Mouse (Mus musculus) kidney, adult 10 weeks (tissue): ENCODE results near the gene Gtpbp1. TPM values are rescaled to one million over a fixed set of nuclear protein-coding genes. Genes with fewer than 3 reads are reported as not detected.

Experiments used
- polyA plus RNA-seq: library from polyadenylated mRNA; stranded (reverse); fragments of 350-450 nt; fragmentation: Illumina TruSeq; extraction: RNeasy Lipid Tissue Mini Kit (QIAGEN cat#74804); gene quantifications from one replicate; pipeline ENCODE4 v1.2.3, GENCODE M21; 2014; ENCODE audit warnings: low read depth, low replicate concordance

The Gtpbp1 gene
- polyA plus RNA-seq: 0.73 TPM

GRCm38 (mm10) chr15:79690426-79691022 lies at the start of gene Gtpbp1:
Gtpbp1 (plus strand) TSS chr15:79690845.

GRCm38 (mm10) chr15:79658531-79659375 lies 31.9 kb upstream of the Gtpbp1 start, which contains the start of the genes Fam227a and Cby1:
Fam227a (minus strand) TSS chr15:79658956.
Cby1 (plus strand) TSS chr15:79659199.

DNA sequence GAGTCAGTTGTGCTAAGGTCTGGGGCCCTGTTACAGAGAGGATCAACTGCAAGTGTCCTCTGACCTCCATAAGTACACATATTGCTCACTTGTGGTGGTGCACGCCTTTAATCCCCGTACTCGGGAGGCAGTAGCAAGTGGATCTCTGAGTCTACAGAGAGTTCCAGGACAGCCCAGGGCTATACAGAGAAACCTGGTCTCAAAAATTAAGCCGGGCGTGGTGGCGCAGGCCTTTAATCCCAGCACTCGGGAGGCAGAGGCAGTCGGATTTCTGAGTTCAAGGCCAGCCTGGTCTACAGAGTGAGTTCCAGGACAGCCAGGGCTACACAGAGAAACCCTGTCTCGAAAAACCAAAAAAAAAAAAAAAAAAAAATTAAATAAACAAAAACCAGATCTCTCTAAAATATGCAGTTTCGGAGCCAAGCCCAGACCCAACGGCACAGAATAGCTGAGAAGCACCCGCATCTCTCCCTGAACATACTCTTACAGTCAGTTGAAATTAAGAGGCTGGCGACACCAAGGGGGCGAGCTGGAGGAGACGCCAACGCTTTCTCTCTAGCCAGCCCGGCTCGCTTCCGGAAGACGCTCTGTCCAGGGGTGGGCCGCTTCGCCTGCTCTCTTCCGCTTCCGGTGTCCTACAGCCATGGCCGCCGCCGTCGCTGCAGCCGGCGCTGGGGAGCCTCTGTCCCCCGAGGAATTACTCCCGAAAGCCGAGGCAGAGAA lies 20.2 kb upstream of the Gtpbp1 start, which contains the start of gene Tomm22:
Gene Tomm22, plus strand, starts transcription at position 613 of the 723 bp plus-strand sequence.

GRCm38 (mm10) chr15:79687646-79688267 lies 2.9 kb upstream of the Gtpbp1 start, which contains the start of gene Josd1:
Josd1 (minus strand) TSS chr15:79687919.

DNA sequence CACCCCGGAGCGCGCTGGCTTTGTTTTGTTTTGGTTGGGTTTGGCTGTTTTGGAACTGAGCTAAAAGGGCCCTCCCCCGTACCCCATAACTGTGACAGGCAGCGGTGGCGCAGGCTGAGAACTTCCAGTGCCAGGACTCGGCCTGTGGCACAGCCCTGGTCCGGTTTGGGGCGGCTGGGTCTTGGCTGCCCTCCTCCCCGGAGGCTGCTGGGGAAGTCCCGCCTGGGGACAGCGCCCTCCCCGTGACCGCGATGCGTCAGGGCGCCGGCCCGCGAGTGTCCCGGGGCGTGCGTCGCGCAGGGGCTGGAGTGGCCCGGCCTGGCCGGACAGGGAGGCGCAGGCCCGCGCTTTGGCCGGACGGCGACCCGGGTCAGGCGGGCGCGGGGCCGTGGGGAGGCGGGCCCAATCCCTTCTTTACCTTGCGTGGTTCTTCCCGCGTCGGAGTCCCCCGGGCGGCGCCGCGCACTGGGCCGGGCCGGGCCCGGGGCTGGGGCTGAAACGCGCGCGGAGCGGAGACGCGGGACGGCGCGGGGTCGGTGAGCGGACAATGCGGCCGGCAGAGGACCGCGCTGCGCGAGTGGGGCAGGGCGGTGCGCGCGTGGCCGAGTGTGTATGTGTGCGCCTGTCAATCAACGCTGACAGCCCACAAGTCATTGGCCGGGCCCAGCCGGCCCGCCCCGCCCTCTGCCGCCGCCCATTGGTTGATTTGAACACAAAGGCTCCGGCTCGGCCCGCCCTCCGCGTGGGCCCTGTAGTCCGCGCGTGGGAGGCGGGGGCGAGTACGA lies 51.5 kb downstream of the Gtpbp1 start, which contains the start of gene Sun2:
Gene Sun2, minus strand, starts transcription at position 616 of the 785 bp plus-strand sequence.

Other genes starting within 250 kb of the Gtpbp1 start
- 3.3 TPM for gene Csnk1e, start 235.3 kb upstream of the Gtpbp1 start, polyA plus RNA-seq
- gene Kcnj4, start 185.6 kb upstream of the Gtpbp1 start, polyA plus RNA-seq: not detected
- 2.7 TPM for gene Kdelr3, start 174.4 kb upstream of the Gtpbp1 start, polyA plus RNA-seq
- gene Ddx17, start 144.1 kb upstream of the Gtpbp1 start, polyA plus RNA-seq: 173 TPM
- gene Dmc1, start 85.7 kb upstream of the Gtpbp1 start, polyA plus RNA-seq: not detected
- gene Fam227a, start 31.9 kb upstream of the Gtpbp1 start, polyA plus RNA-seq: 1.5 TPM
- 2.2 TPM for gene Cby1, start 31.6 kb upstream of the Gtpbp1 start, polyA plus RNA-seq
- gene Tomm22, start 20.0 kb upstream of the Gtpbp1 start, polyA plus RNA-seq: 247 TPM
- 10.3 TPM for gene Josd1, start 2.9 kb upstream of the Gtpbp1 start, polyA plus RNA-seq
- gene Sun2, start 51.7 kb downstream of the Gtpbp1 start, polyA plus RNA-seq: 2.7 TPM
- 1.3 TPM for gene Dnal4, start 87.0 kb downstream of the Gtpbp1 start, polyA plus RNA-seq
- 0.16 TPM for gene Nptxr, start 113.9 kb downstream of the Gtpbp1 start, polyA plus RNA-seq
- not detected for gene Npcd, start 143.4 kb downstream of the Gtpbp1 start, polyA plus RNA-seq
- 3.4 TPM for gene Cbx6, start 143.8 kb downstream of the Gtpbp1 start, polyA plus RNA-seq
- 6.3 TPM for gene Apobec3, start 200.8 kb downstream of the Gtpbp1 start, polyA plus RNA-seq